Mouse (Mus musculus) gastrocnemius, postnatal 4 days (tissue): ENCODE data around the gene Donson. TPM values are rescaled to one million over a fixed set of nuclear protein-coding genes. Genes with fewer than 3 reads are reported as not detected.
"Not testable (repeated sequence)": the region's sequence is repeated elsewhere in the genome, so short reads cannot be mapped to it uniquely, and the experiment has no call there.

ENCODE experiments used
- DNase-seq, 2 experiments: peaks; one replicate each; pipeline ENCODE4 v3.0.0; 2021 to 2022; ENCODE audit warnings: low spot score in 2 of 2, mixed read lengths in 2 of 2
- total RNA-seq, 2 experiments: library from RNA; stranded (reverse); gene quantifications; 2 replicates each; pipeline ENCODE4 v1.2.3; 2021

Gene Donson
- total RNA-seq, 2 experiments from 2014 or later, result 6.9 to 9.6 TPM

DNA sequence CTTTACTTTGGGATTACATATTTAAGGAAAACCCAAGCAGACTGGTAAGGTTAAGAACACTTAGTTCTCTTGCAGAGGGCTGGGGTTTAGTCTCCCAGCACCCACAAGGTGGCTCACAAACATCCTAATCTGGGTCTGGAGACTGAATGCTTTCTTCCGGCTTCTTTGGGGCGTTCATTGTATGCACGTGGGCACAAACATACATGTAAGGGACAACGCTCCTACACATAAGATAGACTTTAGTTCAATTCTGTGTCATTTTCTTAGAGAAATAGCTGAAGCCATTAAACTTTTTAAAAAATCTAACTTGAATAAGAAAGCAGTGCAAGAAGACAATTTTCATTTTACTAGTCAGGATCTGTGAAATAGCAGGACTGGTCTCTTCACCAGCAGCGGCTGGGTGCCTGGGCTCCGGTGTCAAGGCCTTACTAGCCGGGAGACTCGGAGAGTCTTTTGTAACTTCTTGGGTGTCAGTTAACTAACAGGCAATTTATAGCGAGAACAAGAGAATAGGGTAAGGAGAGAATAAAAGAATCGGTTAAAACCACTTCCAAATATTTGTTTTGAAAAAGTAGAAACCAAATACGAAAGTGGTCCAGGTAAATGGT is 42.5 kb downstream of the Donson start:
- no peak for DNase-seq

DNA sequence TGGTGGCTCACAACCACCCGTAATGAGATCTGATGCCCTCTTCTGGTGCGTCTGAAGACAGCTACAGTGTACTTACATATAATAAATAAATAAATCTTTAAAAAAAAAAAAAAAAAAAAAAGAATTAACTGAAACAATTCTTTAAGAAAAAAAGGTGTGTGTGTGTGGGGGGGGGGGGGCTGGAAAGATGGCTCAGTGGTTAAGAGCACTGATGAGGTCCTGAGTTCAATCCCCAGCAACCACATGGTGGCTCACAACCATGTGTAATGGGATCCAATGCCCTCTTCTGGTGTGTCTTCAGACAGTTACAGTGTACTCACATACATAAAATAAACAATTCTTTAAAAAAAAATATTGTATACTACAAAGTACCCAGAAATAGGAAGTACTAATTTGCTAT is 43.1 kb downstream of the Donson start:
- not testable (repeated sequence) for DNase-seq

GRCm38 (mm10) chr16:91644901-91645300 is 43.7 kb downstream of the Donson start:
- no peak for DNase-seq

DNA sequence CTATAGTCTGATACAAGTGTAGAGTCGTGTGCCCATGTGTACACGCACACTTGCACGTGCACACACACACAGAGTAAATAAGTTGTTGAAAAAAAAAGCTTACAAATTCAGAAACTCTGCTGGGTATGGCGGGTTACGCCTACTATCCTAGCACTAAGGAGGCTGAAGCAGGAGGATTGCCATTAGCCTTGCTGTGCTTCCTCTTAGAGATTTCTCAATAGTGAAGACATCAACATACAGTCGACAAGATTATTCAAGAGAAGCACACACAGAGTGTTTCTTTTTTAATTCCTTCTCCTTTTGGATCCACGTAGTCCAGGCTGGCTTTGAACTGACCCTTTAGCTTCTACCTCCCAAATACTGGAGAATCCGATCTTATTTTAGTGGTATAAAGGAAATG is 48.4 kb downstream of the Donson start:
- DNase-seq, result no peak

- DNase-seq, result no peak
These were observed 48.9 kb downstream of the Donson start for GRCm38 (mm10) chr16:91639636-91640035.

- DNase-seq, result no peak
These were observed 49.4 kb downstream of the Donson start for GRCm38 (mm10) chr16:91639161-91639560.

DNA sequence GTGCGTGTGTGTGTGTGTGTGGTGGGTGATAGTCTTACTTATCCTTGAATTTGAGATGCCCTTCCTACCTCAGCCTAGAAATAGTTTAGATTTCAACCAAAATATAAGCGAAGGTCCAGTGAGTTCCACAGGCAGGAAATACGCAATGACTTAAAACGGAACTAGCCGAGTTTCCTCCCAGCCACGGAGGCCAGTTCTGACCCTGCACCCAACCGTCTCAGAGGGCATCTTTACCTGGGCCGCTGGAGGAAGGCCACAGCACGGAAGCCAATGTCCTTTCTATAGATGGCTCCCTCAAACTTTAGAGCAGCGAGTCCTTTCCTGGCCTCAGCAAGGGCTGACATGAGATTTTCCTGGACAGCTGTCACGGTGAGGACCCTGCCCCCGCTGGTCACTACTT is 54.9 kb downstream of the Donson start:
- no peak for DNase-seq

GRCm38 (mm10) chr16:91632940-91633339 is 55.6 kb downstream of the Donson start:
- DNase-seq, result no peak

GRCm38 (mm10) chr16:91632439-91632838 is 56.1 kb downstream of the Donson start:
- DNase-seq, result no peak

- no peak for DNase-seq
These were observed 58.0 kb downstream of the Donson start for GRCm38 (mm10) chr16:91630584-91630983.

DNA sequence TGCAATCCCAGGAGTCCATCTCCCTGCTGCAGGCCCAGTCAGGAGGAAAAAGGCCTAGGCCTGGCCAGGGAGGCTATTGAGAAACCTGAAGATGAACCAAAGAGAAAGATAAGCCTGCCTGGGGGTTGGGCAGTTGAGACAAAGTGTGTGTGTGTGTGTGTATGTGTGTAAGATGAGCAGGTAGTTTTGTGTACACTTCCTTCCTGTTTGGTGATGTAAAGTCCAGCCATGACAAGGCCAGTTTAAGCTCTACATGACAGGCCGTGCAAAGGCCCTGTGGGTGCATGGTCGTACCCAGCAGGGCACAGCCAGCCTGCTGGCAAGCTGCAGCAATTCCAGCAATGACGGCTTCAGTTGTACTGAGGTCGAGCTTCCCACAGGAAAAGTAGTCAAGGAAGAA is 58.8 kb downstream of the Donson start:
- no peak for DNase-seq

- DNase-seq, result no peak
These were observed 59.9 kb downstream of the Donson start for GRCm38 (mm10) chr16:91628673-91629072.

DNA sequence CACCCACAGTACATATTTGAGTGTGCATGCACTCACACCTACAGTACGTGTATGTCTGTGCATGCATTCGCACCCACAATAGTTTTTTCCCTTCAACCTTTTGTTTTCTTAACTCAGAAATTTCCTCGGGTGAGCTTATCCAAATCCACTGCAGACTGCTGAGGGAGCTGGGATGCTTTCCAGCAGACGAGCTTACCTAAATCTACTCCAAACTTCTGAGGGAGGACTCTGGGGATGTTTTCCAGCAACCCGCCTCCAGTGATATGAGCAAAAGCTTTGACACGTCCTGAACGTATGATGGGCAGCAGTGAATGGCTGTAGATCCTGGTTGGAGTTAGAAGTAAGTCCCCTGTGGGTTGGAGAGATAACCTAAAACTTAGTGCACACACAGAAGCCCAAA is 60.7 kb downstream of the Donson start:
- DNase-seq, result no peak

Other genes starting within 250 kb of the Donson start
- 10 to 100 TPM; 61.8 to 63.4 TPM for gene Ifnar1, start 203.5 kb downstream of the Donson start, total RNA-seq
- gene Ifngr2, start 141.7 kb downstream of the Donson start, total RNA-seq, result 10 to 100 TPM; 47.9 to 52.5 TPM
- gene Tmem50b, start 91.0 kb downstream of the Donson start, total RNA-seq, result 10 to 100 TPM; 12.3 to 12.8 TPM
- 1 to 10 TPM; 2.9 to 3.9 TPM for gene Dnajc28, start 69.7 kb downstream of the Donson start, total RNA-seq
- 10 to 100 TPM; 73.3 to 83.7 TPM for gene Gart, start 41.8 kb downstream of the Donson start, total RNA-seq
- 100 to 1,000 TPM; 169 to 203 TPM for gene Son, start 41.3 kb downstream of the Donson start, total RNA-seq
- gene Cryzl1, start 40.2 kb upstream of the Donson start, total RNA-seq, result 10 to 100 TPM; 26.6 to 27.2 TPM
- 10 to 100 TPM; 80.4 to 82.9 TPM for gene Itsn1, start 40.5 kb upstream of the Donson start, total RNA-seq